In genomic region chr1:147175350-147175749, GRCm38 (mm10) we compare ENCODE assay signal across 16 mouse cellular contexts.
"Had no signal": no experiment of that assay in that cellular context is flagged by ENCODE, and none has a peak within 500 bp of the region (broad histone marks: within the 10 kb centered on the region; RNA-seq: fewer than 3 reads in every experiment).

No protein-coding gene starts in this region.

- H3K4me2 ChIP-seq: neural tube, embryonic 13.5 days; neural tube, embryonic 15.5 days; stomach, embryonic 15.5 days had no signal

- H3K4me1 ChIP-seq: neural tube, embryonic 13.5 days; neural tube, embryonic 15.5 days; stomach, embryonic 15.5 days had no signal

- H3K9me3 ChIP-seq: neural tube, embryonic 13.5 days; neural tube, embryonic 15.5 days; stomach, embryonic 15.5 days had no signal

- H3K27me3 ChIP-seq: neural tube, embryonic 13.5 days; neural tube, embryonic 15.5 days; stomach, embryonic 15.5 days had no signal

- H3K27ac ChIP-seq: neural tube, embryonic 13.5 days; neural tube, embryonic 15.5 days; stomach, embryonic 15.5 days; stomach, postnatal 0 days had no signal

- H3K4me3 ChIP-seq: neural tube, embryonic 13.5 days; neural tube, embryonic 15.5 days; stomach, embryonic 15.5 days had no signal

- DNase-seq: retina, postnatal 1 day; right cerebral cortex, adult 18-20 months; right cerebral cortex, postnatal 14 days; right cerebral cortex, postnatal 25 days; right cerebral cortex, postnatal 4 days; spleen, adult 18-20 months; thymus, adult 18-20 months; thymus, adult 2 months; thymus, postnatal 14 days; thymus, postnatal 25 days; thymus, postnatal 36 days; thymus, postnatal 4 days had no signal

- H3K36me3 ChIP-seq: neural tube, embryonic 13.5 days; neural tube, embryonic 15.5 days; stomach, embryonic 15.5 days had no signal

- H3K9ac ChIP-seq: neural tube, embryonic 13.5 days; neural tube, embryonic 15.5 days; stomach, embryonic 15.5 days had no signal
